Mouse (Mus musculus) CH12.LX (cell line): ENCODE results near the gene Dazl. TPM values are rescaled to one million over a fixed set of nuclear protein-coding genes. Genes with fewer than 3 reads are reported as not detected.

Experiments used
- DNase-seq: peaks from one replicate; pipeline ENCODE4 v3.0.0-alpha.2; 2013; ENCODE audit errors: extremely low read depth
- H3K27ac ChIP-seq: 2 replicates; pipeline ENCODE4 v1.5.1; 2012; ENCODE audit warnings: low read depth, mild to moderate bottlenecking, control low read depth, moderate library complexity; ENCODE audit not compliant: insufficient read depth
- H3K27me3 ChIP-seq: replicated peaks from 2 replicates; pipeline ENCODE3; 2012; ENCODE audit warnings: inconsistent platforms
- H3K36me3 ChIP-seq, 2 experiments: replicated peaks in 1 of 2; 2 replicates each; pipeline versions ENCODE3 to v1.6.1; 2012; ENCODE audit warnings: inconsistent platforms in 1 of 2, low read length in 1 of 2, mild to moderate bottlenecking in 1 of 2, mixed read lengths in 1 of 2, moderate library complexity in 1 of 2; ENCODE audit not compliant: control insufficient read depth in 1 of 2, insufficient read depth in 1 of 2
- H3K4me1 ChIP-seq, 2 experiments: 2 replicates each; pipeline ENCODE4 v1.6.1; 2012; ENCODE audit warnings: inconsistent platforms in 1 of 2, moderate library complexity in 1 of 2; ENCODE audit not compliant: insufficient read depth in 2 of 2, control insufficient read depth in 1 of 2
- H3K4me2 ChIP-seq: 2 replicates; pipeline ENCODE4 v1.6.1; 2012; ENCODE audit warnings: low read depth, mild to moderate bottlenecking, control low read depth; ENCODE audit not compliant: poor library complexity, insufficient read depth, severe bottlenecking
- H3K4me3 ChIP-seq, 3 experiments: fragments of 150-350 bp in 1 of 3; sonication (generic) in 1 of 3; replicated peaks in 1 of 3; 2 replicates each; pipeline versions ENCODE3 to v1.5.1; 2011 to 2012; ENCODE audit warnings: low read depth in 2 of 3, low read length in 2 of 3, mild to moderate bottlenecking in 2 of 3, moderate library complexity in 2 of 3, control low read depth in 1 of 3, improper control_type of control experiment in 1 of 3, inconsistent platforms in 1 of 3, mixed read lengths in 1 of 3; ENCODE audit not compliant: poor library complexity in 1 of 3
- H3K79me2 ChIP-seq: replicated peaks from 2 replicates; pipeline ENCODE4 v1.6.1; 2012; ENCODE audit warnings: mild to moderate bottlenecking, moderate library complexity; ENCODE audit not compliant: control insufficient read depth, poor library complexity, insufficient read depth, severe bottlenecking; ENCODE audit errors: extremely low read depth
- H3K9ac ChIP-seq: 2 replicates; pipeline ENCODE4 v1.6.1; 2012; ENCODE audit warnings: low read depth, mild to moderate bottlenecking, control low read depth, moderate library complexity; ENCODE audit not compliant: insufficient read depth
- H3K9me3 ChIP-seq: replicated peaks from 2 replicates; pipeline ENCODE3; 2012; ENCODE audit warnings: low read length, inconsistent platforms, mixed read lengths
- BHLHE40 ChIP-seq: IDR thresholded peaks from 2 replicates; pipeline ENCODE4 v1.6.1; 2011; ENCODE audit warnings: mild to moderate bottlenecking, low read depth, low read length, improper control_type of control experiment
- CTCF ChIP-seq, 2 experiments: IDR thresholded peaks in 1 of 2; conservative IDR thresholded peaks in 1 of 2; 2 replicates each; pipeline ENCODE4 v1.5.1; 2011 to 2012; ENCODE audit warnings: low read depth in 2 of 2, low read length in 2 of 2, improper control_type of control experiment in 1 of 2, inconsistent platforms in 1 of 2, mild to moderate bottlenecking in 1 of 2, moderate library complexity in 1 of 2
- E2F4 ChIP-seq: IDR thresholded peaks from 2 replicates; pipeline ENCODE4 v1.6.1; 2011; ENCODE audit warnings: low read depth, low read length, improper control_type of control experiment; ENCODE audit not compliant: insufficient replicate concordance
- ELF1 ChIP-seq: IDR thresholded peaks from 2 replicates; pipeline ENCODE4 v1.6.1; 2014; ENCODE audit warnings: low read depth, mild to moderate bottlenecking, inconsistent platforms, low read length, improper control_type of control experiment
- EP300 ChIP-seq: IDR thresholded peaks from 2 replicates; pipeline ENCODE4 v1.6.1; 2011; ENCODE audit warnings: low read length, improper control_type of control experiment
- GABPA ChIP-seq: IDR thresholded peaks from 2 replicates; pipeline ENCODE4 v1.6.1; 2012; ENCODE audit warnings: low read depth, low read length, improper control_type of control experiment, inconsistent platforms; ENCODE audit not compliant: insufficient replicate concordance
- HCFC1 ChIP-seq: IDR thresholded peaks from 2 replicates; pipeline ENCODE4 v1.6.1; 2012; ENCODE audit warnings: low read depth, mild to moderate bottlenecking, inconsistent platforms, low read length, improper control_type of control experiment
- IRF4 ChIP-seq: IDR thresholded peaks from 2 replicates; pipeline ENCODE4 v1.6.1; 2014; ENCODE audit warnings: low read depth, mild to moderate bottlenecking, inconsistent platforms, low read length, improper control_type of control experiment
- JUN ChIP-seq: IDR thresholded peaks from 2 replicates; pipeline ENCODE4 v1.6.1; 2011; ENCODE audit warnings: low read depth, mild to moderate bottlenecking, low read length, improper control_type of control experiment, moderate library complexity; ENCODE audit not compliant: insufficient read depth
- KAT2A ChIP-seq: IDR thresholded peaks from 2 replicates; pipeline ENCODE4 v1.6.1; 2012; ENCODE audit warnings: low read length, improper control_type of control experiment, inconsistent platforms; ENCODE audit not compliant: insufficient replicate concordance
- MAX ChIP-seq: IDR thresholded peaks from 2 replicates; pipeline ENCODE4 v1.6.1; 2011; ENCODE audit warnings: low read length, improper control_type of control experiment
- MEF2A ChIP-seq: IDR thresholded peaks from 2 replicates; pipeline ENCODE4 v1.6.1; 2014; ENCODE audit warnings: low read depth, mild to moderate bottlenecking, inconsistent platforms, low read length, improper control_type of control experiment, borderline replicate concordance
- MXI1 ChIP-seq: IDR thresholded peaks from 2 replicates; pipeline ENCODE4 v1.6.1; 2011; ENCODE audit warnings: mild to moderate bottlenecking, low read depth, low read length, improper control_type of control experiment
- MYC ChIP-seq: IDR thresholded peaks from 2 replicates; pipeline ENCODE4 v1.6.1; 2011; ENCODE audit warnings: low read depth, mild to moderate bottlenecking, improper control_type of control experiment, low read length
- NRF1 ChIP-seq: IDR thresholded peaks from 2 replicates; pipeline ENCODE4 v1.6.1; 2014; ENCODE audit warnings: low read depth, mild to moderate bottlenecking, inconsistent platforms, low read length, improper control_type of control experiment, moderate library complexity
- PAX5 ChIP-seq: IDR thresholded peaks from 2 replicates; pipeline ENCODE4 v1.6.1; 2012; ENCODE audit warnings: low read length, inconsistent platforms, mixed read lengths
- RAD21 ChIP-seq: IDR thresholded peaks from 2 replicates; pipeline ENCODE4 v1.6.1; 2011; ENCODE audit warnings: low read depth, mild to moderate bottlenecking, low read length, improper control_type of control experiment, moderate library complexity
- RCOR1 ChIP-seq: conservative IDR thresholded peaks from 2 replicates; pipeline ENCODE4 v1.6.1; 2012; ENCODE audit warnings: low read depth, mild to moderate bottlenecking, inconsistent platforms, low read length, improper control_type of control experiment
- SMC3 ChIP-seq: IDR thresholded peaks from 2 replicates; pipeline ENCODE4 v1.6.1; 2011; ENCODE audit warnings: low read depth, low read length, improper control_type of control experiment
- TBP ChIP-seq: conservative IDR thresholded peaks from 2 replicates; pipeline ENCODE4 v1.6.1; 2011; ENCODE audit warnings: low read depth, low read length, improper control_type of control experiment
- TCF12 ChIP-seq: IDR thresholded peaks from 2 replicates; pipeline ENCODE4 v1.6.1; 2014; ENCODE audit warnings: low read depth, mild to moderate bottlenecking, inconsistent platforms, low read length, improper control_type of control experiment
- UBTF ChIP-seq: IDR thresholded peaks from 2 replicates; pipeline ENCODE4 v1.6.1; 2012; ENCODE audit warnings: low read depth, mild to moderate bottlenecking, inconsistent platforms, low read length, improper control_type of control experiment, moderate library complexity
- ZC3H11A ChIP-seq: IDR thresholded peaks from 2 replicates; pipeline ENCODE4 v1.6.1; 2012; ENCODE audit warnings: low read depth, mild to moderate bottlenecking, inconsistent platforms, low read length, improper control_type of control experiment
- ZKSCAN1 ChIP-seq: IDR thresholded peaks from 2 replicates; pipeline ENCODE4 v1.6.1; 2012; ENCODE audit warnings: low read depth, inconsistent platforms, low read length, improper control_type of control experiment, borderline replicate concordance
- dilution Hi-C: fragments of 300-500 bp; cut with MboI; formaldehyde crosslinking; loops from 2 replicates; pipeline ENCODE4 v1.14.3; 2020; ENCODE audit warnings: low sequenced_read_pairs; ENCODE audit not compliant: extremely low pct_unique_long_range_greater_than_20kb, extremely low pct_ligation_motif_present
- in situ Hi-C: fragments of 300-500 bp; cut with MboI; formaldehyde crosslinking; loops from 3 replicates; pipeline ENCODE4 v1.14.3; 2019; ENCODE audit warnings: low sequenced_read_pairs, low pct_ligation_motif_present, low pct_unique_long_range_greater_than_20kb, mixed read lengths
- polyA plus RNA-seq: library from polyadenylated mRNA; unstranded; fragments of >175 nt; gene quantifications from 2 replicates; pipeline ENCODE4 v1.2.1, GENCODE M21; 2012; ENCODE audit warnings: low read depth; ENCODE audit not compliant: insufficient read length
- total RNA-seq, 2 experiments: library from RNA; depleted of rRNA; stranded (reverse); fragments of 300-350 nt in 1 of 2; fragments of >200 nt in 1 of 2; gene quantifications; 2 replicates each; pipeline ENCODE4 v1.2.3; 2012 to 2014

Gene Dazl
- total and polyA plus RNA-seq, 3 experiments, result 0.09 TPM; not detected in 2

DNA sequence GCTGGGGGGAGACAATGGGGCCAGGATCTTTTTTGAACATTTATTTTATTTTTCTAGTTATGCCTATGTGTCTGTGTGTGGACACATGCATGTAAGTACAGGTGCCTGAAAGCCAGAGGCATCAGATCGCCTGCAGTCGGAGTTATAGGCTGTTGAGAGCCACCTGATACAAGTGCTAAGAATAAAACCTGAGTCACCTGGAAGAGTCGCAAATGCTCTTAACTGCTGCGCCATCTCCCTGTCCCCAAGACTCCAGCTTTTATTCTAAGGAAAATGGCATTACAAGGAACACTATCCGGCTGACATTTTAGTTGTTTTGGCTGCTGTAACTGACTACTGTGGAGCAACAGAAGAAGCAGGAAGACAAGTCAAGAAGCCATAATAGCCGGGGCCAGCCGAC lies 45.5 kb upstream of the Dazl start:
- Histone ChIP-seq H3K27me3 (no peaks in the 10 kb centered on the region), H3K4me3 (no peak overlapping the region), H3K9ac (no peak overlapping the region), H3K79me2 (no peaks in the 10 kb centered on the region), H3K9me3 (no peaks in the 10 kb centered on the region), H3K27ac (no peak overlapping the region), H3K36me3 (no peaks in the 10 kb centered on the region), H3K4me1 (no peaks in the 10 kb centered on the region), H3K4me2 (no peak overlapping the region)
- in situ Hi-C loops (loop anchor here (25.0 kb wide), 1 partner anchor 448 kb away; no protein-coding TSS in a partner anchor), dilution Hi-C loops (no loop called here)
- no peak for DNase-seq
- no peak for TF ChIP-seq E2F4
- no peak for TF ChIP-seq EP300
- no peak for TF ChIP-seq MEF2A
- TF ChIP-seq ELF1, result no peak
- TF ChIP-seq GABPA, result no peak
- no peak for TF ChIP-seq JUN
- no peak for TF ChIP-seq ZKSCAN1
- no peak for TF ChIP-seq BHLHE40
- no peak for TF ChIP-seq NRF1
- TF ChIP-seq RCOR1, result no peak
- TF ChIP-seq PAX5, result no peak
- no peak for TF ChIP-seq MXI1
- no peak for TF ChIP-seq UBTF
- TF ChIP-seq MYC, result no peak
- TF ChIP-seq HCFC1, result no peak
- no peak for TF ChIP-seq CTCF (conservative IDR thresholded peaks at IDR 0.05 in 1 of 2, IDR thresholded peaks at IDR 0.05 in 1 of 2; ENCODE audit: low read depth in 2 of 2, low read length in 2 of 2)

DNA sequence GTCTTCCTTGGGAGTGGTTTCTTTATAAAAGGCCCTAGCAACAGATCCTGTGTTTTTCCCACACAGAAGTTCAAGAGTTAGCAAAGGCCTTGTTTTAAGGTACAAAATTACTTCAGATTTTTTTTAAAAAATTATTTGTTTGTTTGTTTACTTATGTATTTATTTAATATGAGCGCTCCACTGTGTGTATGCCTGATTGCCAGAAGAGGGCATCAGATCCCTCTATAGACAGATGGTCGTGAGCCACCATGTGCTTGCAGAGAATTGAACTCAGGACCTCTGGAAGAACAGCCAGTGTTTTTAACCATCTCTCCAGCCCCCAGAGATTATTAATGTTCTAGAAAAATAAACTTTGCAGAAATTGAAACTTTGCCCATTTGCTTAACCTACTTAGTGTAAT lies 42.3 kb upstream of the Dazl start:
- peaks cover 0 to 3% of the 10 kb centered on the region in 2 experiments; a peak in 1 of 4 replicates for H3K4me1 ChIP-seq
- TF ChIP-seq MXI1, result no peak
- TF ChIP-seq NRF1, result no peak
- peak; percentile 3; the same call in 1 of the 2 replicates for TF ChIP-seq RAD21
- no peak for TF ChIP-seq IRF4
- TF ChIP-seq KAT2A, result no peak
- TF ChIP-seq ZKSCAN1, result no peak
- TF ChIP-seq CTCF (conservative IDR thresholded peaks at IDR 0.05 in 1 of 2, IDR thresholded peaks at IDR 0.05 in 1 of 2; ENCODE audit: low read depth in 2 of 2, low read length in 2 of 2), result peak in 1 of 2 experiments; percentile 28; a peak in 2 of 4 replicates
- no peak for TF ChIP-seq JUN
- TF ChIP-seq SMC3, result peak; percentile 27; the same call in 1 of the 2 replicates
- TF ChIP-seq TCF12, result no peak
- TF ChIP-seq MAX, result no peak
- TF ChIP-seq ZC3H11A, result no peak
- TF ChIP-seq TBP, result no peak
- TF ChIP-seq, all 38 proteins: peak for 3
- H3K4me2 ChIP-seq, result no peak overlapping the region
- H3K27me3 ChIP-seq, result no peaks in the 10 kb centered on the region
- H3K9ac ChIP-seq, result no peak overlapping the region
- H3K9me3 ChIP-seq, result no peaks in the 10 kb centered on the region
- no peak overlapping the region for H3K4me3 ChIP-seq
- H3K36me3 ChIP-seq, result no peaks in the 10 kb centered on the region
- DNase-seq, result no peak
- dilution Hi-C loops, result no loop called here
- no peaks in the 10 kb centered on the region for H3K79me2 ChIP-seq
- in situ Hi-C loops, result loop anchor here (25.0 kb wide), 1 partner anchor 452 kb away; no protein-coding TSS in a partner anchor
- no peak overlapping the region for H3K27ac ChIP-seq
